Mouse (Mus musculus): Measurements from ENCODE around the gene S100a8.
A peak's percentile ranks its signal among the peaks of the same experiment; 100 is the strongest.

The S100a8 gene

DNA sequence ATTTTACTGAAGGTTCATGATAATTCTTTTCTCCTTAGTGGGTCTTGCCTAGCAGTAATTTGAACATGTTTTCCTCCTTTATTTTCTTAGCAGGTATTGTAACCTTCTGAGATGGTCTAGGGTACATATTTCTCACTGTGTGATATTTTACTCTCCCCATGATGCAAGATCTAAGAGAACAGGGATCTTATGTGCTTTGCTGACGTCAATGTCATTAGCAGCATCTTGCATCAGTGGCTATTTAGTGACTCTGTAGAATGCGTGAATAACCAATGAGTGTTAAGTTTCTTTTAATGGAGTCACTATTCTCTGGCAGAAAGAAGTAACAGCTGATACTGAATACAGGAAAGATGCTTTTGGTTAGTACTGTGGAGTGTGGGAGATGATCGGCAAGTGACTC, 15.2 kb downstream of the S100a8 start:
- no peak for DNase-seq (ENCODE audit: low read depth)

- DNase-seq (ENCODE audit: low read depth): no peak
Measured at GRCm38 (mm10) chr3:90686835-90687234, 18.1 kb downstream of the S100a8 start.

- DNase-seq (ENCODE audit: low read depth): no peak
Measured at GRCm38 (mm10) chr3:90693496-90693895, 24.7 kb downstream of the S100a8 start.

GRCm38 (mm10) chr3:90695613-90696012, 26.8 kb downstream of the S100a8 start, which contains the start of gene S100a9:
Gene S100a9, minus strand, starts transcription at chr3:90695721.
- DNase-seq (ENCODE audit: low read depth): no peak

- no peak for DNase-seq (ENCODE audit: low read depth)
Measured at GRCm38 (mm10) chr3:90702244-90702643, 33.5 kb downstream of the S100a8 start.

GRCm38 (mm10) chr3:90708523-90709202, 39.9 kb downstream of the S100a8 start:
- DNase-seq (ENCODE audit: low read depth): peak; percentile 60

GRCm38 (mm10) chr3:90709591-90710460, 41.0 kb downstream of the S100a8 start:
- peak; percentile 95 for DNase-seq (ENCODE audit: low read depth)
